Mouse (Mus musculus): ENCODE measurements around the gene 2310057J18Rik. TPM values are rescaled to one million over a fixed set of nuclear protein-coding genes. Genes with fewer than 3 reads are reported as not detected.
"Not testable (repeated sequence)": the region's sequence is repeated elsewhere in the genome, so short reads cannot be mapped to it uniquely, and the experiment has no call there.

Gene 2310057J18Rik
- not detected in 2 replicates for polyA plus RNA-seq (2016; fragmentation: Nextera tagmentation; extraction: Ambion mirVana)

GRCm38 (mm10) chr10:28986203-28986602, at the start of gene 2310057J18Rik:
2310057J18Rik (minus strand) TSS chr10:28986303.
- no peaks in the 10 kb centered on the region for H3K36me3 ChIP-seq
- H3K4me3 ChIP-seq (replicated peaks), result no peak within 1 kb of the TSS
- H3K9ac ChIP-seq (replicated peaks), result no peak within 1 kb of the TSS
- no peak within 1 kb of the TSS for H3K27ac ChIP-seq
- no peak for ATAC-seq (ENCODE audit: insufficient number of reproducible peaks, insufficient read depth, low FRiP score, low TSS enrichment, low read depth)
- no peaks in the 10 kb centered on the region for H3K27me3 ChIP-seq
- 94% methylated on average over 3 of the region's 3 CpGs for WGBS
- no peaks in the 10 kb centered on the region for H3K9me3 ChIP-seq
- H3K4me1 ChIP-seq (replicated peaks), result no peaks in the 10 kb centered on the region
- no peak within 1 kb of the TSS for H3K4me2 ChIP-seq

DNA sequence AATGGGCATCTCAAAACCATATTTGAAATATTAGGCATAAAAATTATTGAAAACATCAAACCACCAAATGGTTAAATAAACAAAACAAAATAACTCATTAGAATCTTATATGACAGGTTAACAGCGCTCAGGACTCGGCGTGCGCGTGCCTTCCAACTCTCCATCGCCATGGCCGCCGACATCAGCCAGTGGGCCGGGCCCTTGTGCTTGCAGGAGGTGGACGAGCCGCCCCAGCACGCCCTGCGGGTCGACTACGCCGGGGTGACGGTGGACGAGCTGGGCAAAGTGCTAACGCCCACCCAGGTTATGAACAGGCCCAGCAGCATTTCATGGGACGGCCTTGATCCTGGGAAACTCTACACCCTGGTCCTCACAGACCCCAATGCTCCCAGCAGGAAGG, 43.9 kb upstream of the 2310057J18Rik start:
- H3K36me3 ChIP-seq; H3K4me2 ChIP-seq; ATAC-seq (ENCODE audit: insufficient number of reproducible peaks, insufficient read depth, low FRiP score, low TSS enrichment, low read depth); H3K27ac ChIP-seq; H3K9ac ChIP-seq (replicated peaks); H3K4me3 ChIP-seq (replicated peaks); H3K4me1 ChIP-seq (replicated peaks); H3K27me3 ChIP-seq; H3K9me3 ChIP-seq: not testable (repeated sequence)
- 93% methylated on average over 12 of the region's 20 CpGs for WGBS

DNA sequence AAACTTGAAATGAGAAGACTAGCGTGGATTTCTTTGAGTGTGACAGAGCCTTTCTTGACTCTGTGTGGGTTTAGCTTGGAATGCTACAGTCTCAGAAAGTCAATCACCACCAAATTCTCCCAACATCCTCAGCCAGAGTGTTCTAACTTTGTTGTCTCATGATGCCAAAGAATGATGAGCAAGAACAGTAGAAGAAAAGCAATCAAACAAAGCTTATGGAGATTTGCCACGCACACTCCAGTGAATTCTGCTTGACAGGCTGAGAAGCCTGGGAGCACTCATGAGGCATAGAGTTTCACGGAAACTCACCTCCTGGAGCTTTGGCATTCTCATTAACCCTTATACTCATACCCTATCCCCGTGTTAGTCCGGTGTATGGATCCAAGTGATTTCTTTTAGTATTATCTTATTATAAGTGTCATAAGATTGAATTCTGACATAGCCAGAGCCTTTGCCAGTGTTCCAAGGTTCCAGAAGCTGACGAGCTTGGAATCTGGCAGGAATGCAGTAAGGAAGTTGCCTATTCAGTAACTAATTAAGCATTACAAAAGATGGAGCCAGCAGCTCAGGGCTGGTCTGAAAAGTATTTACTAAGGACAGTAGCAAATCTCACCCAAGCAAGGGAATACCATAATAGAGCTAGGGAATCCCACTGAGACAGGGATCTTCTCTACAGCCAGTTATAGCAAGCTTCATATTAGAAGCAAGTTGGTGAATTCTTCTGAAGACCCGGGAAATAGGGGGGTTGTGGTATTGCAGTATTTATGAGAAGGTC, 33.6 kb upstream of the 2310057J18Rik start:
- Histone ChIP-seq H3K9ac (replicated peaks) (no peak overlapping the region), H3K27ac (no peak overlapping the region), H3K4me3 (replicated peaks) (no peak overlapping the region), H3K4me1 (replicated peaks) (no peaks in the 10 kb centered on the region), H3K36me3 (no peaks in the 10 kb centered on the region), H3K27me3 (no peaks in the 10 kb centered on the region), H3K9me3 (no peaks in the 10 kb centered on the region), H3K4me2 (no peak overlapping the region)
- no peak for ATAC-seq (ENCODE audit: insufficient number of reproducible peaks, insufficient read depth, low FRiP score, low TSS enrichment, low read depth)
- 77% methylated on average over 7 of the region's 7 CpGs for WGBS

DNA sequence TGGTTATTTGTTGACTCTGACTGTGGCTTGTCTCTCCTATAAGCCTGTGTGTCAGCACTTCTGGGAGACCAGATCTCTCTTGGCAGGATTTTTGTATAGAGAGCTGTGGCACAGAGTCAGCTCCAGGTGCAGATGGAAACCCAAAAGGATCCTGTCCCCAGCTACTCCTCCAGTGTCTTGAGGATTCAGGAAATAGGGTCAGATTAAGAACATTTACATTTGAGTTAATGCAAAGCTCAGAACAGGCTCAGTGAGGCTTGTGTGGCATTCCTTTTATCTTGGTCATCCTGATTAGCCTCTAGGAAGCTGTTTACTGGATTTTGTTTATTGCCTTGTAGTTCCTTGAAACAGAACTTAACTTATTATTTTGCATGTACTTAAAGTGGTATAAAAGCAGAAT, 11.7 kb upstream of the 2310057J18Rik start:
- Histone ChIP-seq H3K27me3 (no peaks in the 10 kb centered on the region), H3K9me3 (no peaks in the 10 kb centered on the region), H3K27ac (no peak overlapping the region), H3K4me1 (replicated peaks) (no peaks in the 10 kb centered on the region), H3K36me3 (no peaks in the 10 kb centered on the region), H3K9ac (replicated peaks) (no peak overlapping the region), H3K4me3 (replicated peaks) (no peak overlapping the region), H3K4me2 (no peak overlapping the region)
- no peak for ATAC-seq (ENCODE audit: insufficient number of reproducible peaks, insufficient read depth, low FRiP score, low TSS enrichment, low read depth)

DNA sequence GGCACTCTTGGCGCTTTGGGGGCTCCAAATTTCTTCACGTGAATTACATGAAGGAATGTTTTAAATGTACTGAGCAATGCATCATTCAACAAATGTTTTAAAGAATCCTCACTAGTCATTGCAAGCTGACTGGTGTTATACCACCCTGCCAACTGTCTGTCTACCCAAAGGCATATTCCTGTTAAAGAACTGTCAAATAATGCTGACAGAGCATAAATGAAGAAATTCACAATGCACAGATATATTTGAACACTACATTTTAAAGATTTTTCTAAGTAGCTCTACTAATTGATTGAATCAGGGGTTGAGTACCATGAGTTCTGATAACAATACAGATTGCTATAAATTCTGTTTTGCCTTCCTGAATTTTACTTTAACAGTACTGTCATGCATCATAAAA, 2.9 kb upstream of the 2310057J18Rik start:
- no peak overlapping the region for H3K4me2 ChIP-seq
- no peak overlapping the region for H3K27ac ChIP-seq
- no peak overlapping the region for H3K9ac ChIP-seq (replicated peaks)
- no peak overlapping the region for H3K4me3 ChIP-seq (replicated peaks)
- WGBS, result 84% methylated on average over 2 of the region's 2 CpGs
- H3K27me3 ChIP-seq, result no peaks in the 10 kb centered on the region
- no peak for ATAC-seq (ENCODE audit: insufficient number of reproducible peaks, insufficient read depth, low FRiP score, low TSS enrichment, low read depth)
- no peaks in the 10 kb centered on the region for H3K9me3 ChIP-seq
- H3K36me3 ChIP-seq, result no peaks in the 10 kb centered on the region
- no peaks in the 10 kb centered on the region for H3K4me1 ChIP-seq (replicated peaks)

DNA sequence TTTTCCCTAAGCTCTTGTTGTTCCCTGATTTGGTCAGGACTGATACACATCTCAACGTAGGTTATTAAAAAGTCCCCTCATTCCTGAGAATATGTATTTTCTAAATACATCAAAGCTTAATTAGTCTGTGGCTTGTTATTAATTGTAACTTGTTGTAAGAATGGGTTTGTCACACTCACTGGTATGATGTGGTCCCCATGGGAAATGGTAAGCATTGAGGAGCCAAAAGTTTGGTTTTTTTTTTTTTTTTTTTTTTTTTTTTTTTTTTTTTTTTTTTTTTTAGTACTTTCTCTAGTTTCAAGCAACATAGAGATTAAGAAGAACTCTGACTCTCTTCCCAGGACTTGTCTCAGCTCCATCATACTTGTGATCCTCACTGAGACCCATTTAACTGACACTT, 17.9 kb downstream of the 2310057J18Rik start:
- no peak overlapping the region for H3K9ac ChIP-seq (replicated peaks)
- H3K9me3 ChIP-seq, result no peaks in the 10 kb centered on the region
- no peak overlapping the region for H3K4me2 ChIP-seq
- no peaks in the 10 kb centered on the region for H3K36me3 ChIP-seq
- no peak overlapping the region for H3K4me3 ChIP-seq (replicated peaks)
- no peak overlapping the region for H3K27ac ChIP-seq
- no peak for ATAC-seq (ENCODE audit: insufficient number of reproducible peaks, insufficient read depth, low FRiP score, low TSS enrichment, low read depth)
- no peaks in the 10 kb centered on the region for H3K4me1 ChIP-seq (replicated peaks)
- 89% methylated on average over 1 of the region's 1 CpGs for WGBS
- no peaks in the 10 kb centered on the region for H3K27me3 ChIP-seq

DNA sequence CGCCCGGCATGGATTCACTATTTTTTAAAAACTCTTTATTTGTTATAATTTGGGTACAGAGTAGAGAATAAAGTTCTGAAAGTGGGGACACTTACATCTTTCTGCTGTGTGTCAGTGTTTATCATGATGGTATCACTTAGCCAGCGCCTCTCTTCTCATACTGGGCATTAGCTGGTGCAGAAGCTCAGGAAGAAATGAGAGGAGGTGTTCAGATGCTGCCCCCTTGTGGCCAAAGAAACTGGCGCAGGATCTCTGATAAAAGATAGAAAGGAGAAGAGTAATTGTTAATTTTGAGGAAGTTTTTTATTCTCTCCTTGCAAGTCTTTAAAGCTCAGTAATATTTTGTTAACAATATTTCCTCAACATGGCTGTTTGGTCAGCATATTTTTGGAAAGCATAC, 31.0 kb downstream of the 2310057J18Rik start:
- no peak overlapping the region for H3K27ac ChIP-seq
- H3K36me3 ChIP-seq, result no peaks in the 10 kb centered on the region
- 48% methylated on average over 4 of the region's 4 CpGs for WGBS
- no peaks in the 10 kb centered on the region for H3K4me1 ChIP-seq (replicated peaks)
- H3K27me3 ChIP-seq, result no peaks in the 10 kb centered on the region
- H3K9me3 ChIP-seq, result no peaks in the 10 kb centered on the region
- H3K4me2 ChIP-seq, result no peak overlapping the region
- ATAC-seq (ENCODE audit: insufficient number of reproducible peaks, insufficient read depth, low FRiP score, low TSS enrichment, low read depth), result no peak
- H3K9ac ChIP-seq (replicated peaks), result no peak overlapping the region
- no peak overlapping the region for H3K4me3 ChIP-seq (replicated peaks)

DNA sequence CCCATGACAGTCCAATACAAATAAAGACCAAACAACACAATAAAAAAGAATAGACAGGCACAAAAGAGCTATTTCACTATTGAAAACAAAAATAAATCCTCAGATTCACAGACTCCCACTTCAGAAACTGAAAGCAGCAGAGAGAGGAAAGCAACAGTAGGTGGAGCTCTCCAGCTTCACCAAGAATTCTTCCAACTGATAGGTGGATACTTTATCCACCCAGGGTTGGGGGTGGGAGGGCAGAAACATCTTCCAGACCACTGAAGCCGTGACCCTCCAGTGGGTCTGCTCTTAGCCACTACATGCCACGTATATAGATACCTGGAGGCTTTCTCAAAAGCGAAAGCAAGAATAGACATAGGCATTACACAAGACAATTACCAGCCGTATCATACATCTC, 31.6 kb downstream of the 2310057J18Rik start:
- Histone ChIP-seq H3K9me3 (no peaks in the 10 kb centered on the region), H3K4me2 (no peak overlapping the region), H3K27ac (no peak overlapping the region), H3K4me1 (replicated peaks) (no peaks in the 10 kb centered on the region), H3K9ac (replicated peaks) (no peak overlapping the region), H3K27me3 (no peaks in the 10 kb centered on the region), H3K4me3 (replicated peaks) (no peak overlapping the region), H3K36me3 (no peaks in the 10 kb centered on the region)
- WGBS, result 54% methylated on average over 4 of the region's 4 CpGs
- ATAC-seq (ENCODE audit: insufficient number of reproducible peaks, insufficient read depth, low FRiP score, low TSS enrichment, low read depth), result no peak

Other genes with a start within 250 kb of the 2310057J18Rik start
- 0.87 and 1.2 TPM in 2 replicates for gene Soga3, start 157.5 kb upstream of the 2310057J18Rik start, polyA plus RNA-seq (2016; fragmentation: Nextera tagmentation; extraction: Ambion mirVana)
- 0.70 TPM in 1 of 2 replicates, not detected in the other for gene Gm49353, start 212.7 kb upstream of the 2310057J18Rik start, polyA plus RNA-seq (2016; fragmentation: Nextera tagmentation; extraction: Ambion mirVana)
- gene 9330159F19Rik, start 225.3 kb upstream of the 2310057J18Rik start, polyA plus RNA-seq (2016; fragmentation: Nextera tagmentation; extraction: Ambion mirVana), result 0.45 and 0.48 TPM in 2 replicates